Mouse (Mus musculus): ENCODE measurements around the gene Gm28308. TPM values are rescaled to one million over a fixed set of nuclear protein-coding genes. Genes with fewer than 3 reads are reported as not detected.

The Gm28308 gene
- polyA plus RNA-seq, 1 experiment: not detected

DNA sequence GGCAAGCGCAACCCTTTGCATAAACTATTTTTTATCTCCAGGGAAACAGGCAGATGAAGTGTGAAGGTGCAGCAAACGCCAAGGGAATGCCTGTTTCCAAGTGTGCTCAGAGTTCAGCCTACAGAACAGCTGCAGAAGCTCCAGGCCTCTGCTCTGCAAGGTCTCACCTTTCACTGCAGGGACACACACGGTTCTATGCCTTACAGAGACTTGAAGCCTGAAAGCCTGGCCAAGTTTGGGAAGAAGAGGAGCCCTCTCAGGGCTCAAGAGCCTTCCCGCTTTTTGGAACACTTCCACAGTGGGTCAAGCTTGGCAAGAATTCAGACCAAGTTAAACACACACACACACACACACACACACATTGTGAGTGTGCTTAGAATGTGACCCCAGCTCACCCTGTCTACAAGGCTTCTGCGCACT lies 24.0 kb downstream of the Gm28308 start:
- TF ChIP-seq TAL1 (IDR thresholded peaks at IDR 0.05; ENCODE audit: low read length) (no peak), GATA1 (IDR thresholded peaks at IDR 0.05; ENCODE audit: low read length) (no peak)
- peaks cover 4% of the 10 kb centered on the region for H3K4me1 ChIP-seq (ENCODE audit: control insufficient read depth)
- H3K4me3 ChIP-seq (replicated peaks): no peak overlapping the region
- peaks cover 99% of the 10 kb centered on the region for H3K27me3 ChIP-seq (ENCODE audit: control insufficient read depth)
- peaks cover 3% of the 10 kb centered on the region; the same call in 1 of the 2 replicates for H3K9me3 ChIP-seq (ENCODE audit: control insufficient read depth, low read length)
- no peaks in the 10 kb centered on the region for H3K36me3 ChIP-seq (ENCODE audit: control insufficient read depth)

GRCm38 (mm10) chr6:52186500-52186899 lies 26.6 kb downstream of the Gm28308 start:
- TF ChIP-seq TAL1 (IDR thresholded peaks at IDR 0.05; ENCODE audit: low read length): no peak
- TF ChIP-seq GATA1 (IDR thresholded peaks at IDR 0.05; ENCODE audit: low read length): no peak
- no peak overlapping the region for H3K4me3 ChIP-seq (replicated peaks)
- H3K4me1 ChIP-seq (ENCODE audit: control insufficient read depth): no peaks in the 10 kb centered on the region
- peaks cover 88% of the 10 kb centered on the region for H3K27me3 ChIP-seq (ENCODE audit: control insufficient read depth)
- H3K36me3 ChIP-seq (ENCODE audit: control insufficient read depth): no peaks in the 10 kb centered on the region
- H3K9me3 ChIP-seq (ENCODE audit: control insufficient read depth, low read length): no peaks in the 10 kb centered on the region

GRCm38 (mm10) chr6:52185834-52186233 lies 27.3 kb downstream of the Gm28308 start:
- H3K4me3 ChIP-seq (replicated peaks): no peak overlapping the region
- TF ChIP-seq TAL1 (IDR thresholded peaks at IDR 0.05; ENCODE audit: low read length): no peak
- TF ChIP-seq GATA1 (IDR thresholded peaks at IDR 0.05; ENCODE audit: low read length): no peak
- no peaks in the 10 kb centered on the region for H3K9me3 ChIP-seq (ENCODE audit: control insufficient read depth, low read length)
- no peaks in the 10 kb centered on the region for H3K4me1 ChIP-seq (ENCODE audit: control insufficient read depth)
- H3K27me3 ChIP-seq (ENCODE audit: control insufficient read depth): peaks cover 87% of the 10 kb centered on the region
- no peaks in the 10 kb centered on the region for H3K36me3 ChIP-seq (ENCODE audit: control insufficient read depth)

DNA sequence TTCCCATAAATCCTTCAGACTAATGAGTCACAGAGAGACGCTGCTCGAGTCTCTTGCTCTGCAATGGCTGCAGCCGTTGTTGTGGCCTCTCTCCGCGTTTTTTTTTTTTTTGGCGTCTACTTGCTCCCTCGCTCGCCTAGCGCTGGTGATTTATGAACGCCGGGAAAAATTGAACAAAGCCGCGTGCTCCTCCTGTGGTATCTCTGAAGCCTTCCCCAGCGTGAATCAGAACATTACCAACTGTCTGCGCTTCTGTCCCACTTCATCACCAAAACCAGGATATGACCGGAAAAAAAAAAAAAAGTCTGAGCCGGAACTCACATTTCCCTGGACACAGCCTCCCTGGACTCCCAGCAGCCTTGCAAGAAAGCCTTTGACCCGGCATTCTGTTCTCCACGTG lies 27.9 kb downstream of the Gm28308 start:
- Histone ChIP-seq H3K4me1 (ENCODE audit: control insufficient read depth) (no peaks in the 10 kb centered on the region), H3K9me3 (ENCODE audit: control insufficient read depth, low read length) (no peaks in the 10 kb centered on the region), H3K36me3 (ENCODE audit: control insufficient read depth) (no peaks in the 10 kb centered on the region), H3K4me3 (replicated peaks) (no peak overlapping the region), H3K27me3 (ENCODE audit: control insufficient read depth) (peaks cover 87% of the 10 kb centered on the region)
- no peak for TF ChIP-seq GATA1 (IDR thresholded peaks at IDR 0.05; ENCODE audit: low read length)
- no peak for TF ChIP-seq TAL1 (IDR thresholded peaks at IDR 0.05; ENCODE audit: low read length)

DNA sequence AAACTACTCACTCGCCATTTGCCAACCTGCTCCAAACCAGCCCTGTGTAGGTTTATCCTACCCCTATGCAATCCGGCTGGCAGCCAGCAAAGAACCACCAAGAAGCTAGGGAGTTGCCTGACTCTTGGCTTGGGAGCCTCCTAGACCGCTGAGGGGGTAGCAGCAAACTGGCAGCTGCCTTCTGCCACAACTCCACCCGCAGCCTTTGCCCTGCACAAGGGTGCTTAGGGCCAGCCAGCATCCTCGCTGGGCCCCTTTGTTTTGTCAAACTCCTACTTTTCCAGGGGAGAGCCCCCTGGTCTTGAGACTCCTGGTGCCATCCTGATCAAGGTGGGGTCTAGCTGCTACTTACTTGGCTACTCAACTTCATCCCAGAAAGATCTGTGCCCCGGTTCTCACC lies 28.5 kb downstream of the Gm28308 start:
- TF ChIP-seq TAL1 (IDR thresholded peaks at IDR 0.05; ENCODE audit: low read length) (no peak), GATA1 (IDR thresholded peaks at IDR 0.05; ENCODE audit: low read length) (no peak)
- peaks cover 87% of the 10 kb centered on the region for H3K27me3 ChIP-seq (ENCODE audit: control insufficient read depth)
- no peak overlapping the region for H3K4me3 ChIP-seq (replicated peaks)

DNA sequence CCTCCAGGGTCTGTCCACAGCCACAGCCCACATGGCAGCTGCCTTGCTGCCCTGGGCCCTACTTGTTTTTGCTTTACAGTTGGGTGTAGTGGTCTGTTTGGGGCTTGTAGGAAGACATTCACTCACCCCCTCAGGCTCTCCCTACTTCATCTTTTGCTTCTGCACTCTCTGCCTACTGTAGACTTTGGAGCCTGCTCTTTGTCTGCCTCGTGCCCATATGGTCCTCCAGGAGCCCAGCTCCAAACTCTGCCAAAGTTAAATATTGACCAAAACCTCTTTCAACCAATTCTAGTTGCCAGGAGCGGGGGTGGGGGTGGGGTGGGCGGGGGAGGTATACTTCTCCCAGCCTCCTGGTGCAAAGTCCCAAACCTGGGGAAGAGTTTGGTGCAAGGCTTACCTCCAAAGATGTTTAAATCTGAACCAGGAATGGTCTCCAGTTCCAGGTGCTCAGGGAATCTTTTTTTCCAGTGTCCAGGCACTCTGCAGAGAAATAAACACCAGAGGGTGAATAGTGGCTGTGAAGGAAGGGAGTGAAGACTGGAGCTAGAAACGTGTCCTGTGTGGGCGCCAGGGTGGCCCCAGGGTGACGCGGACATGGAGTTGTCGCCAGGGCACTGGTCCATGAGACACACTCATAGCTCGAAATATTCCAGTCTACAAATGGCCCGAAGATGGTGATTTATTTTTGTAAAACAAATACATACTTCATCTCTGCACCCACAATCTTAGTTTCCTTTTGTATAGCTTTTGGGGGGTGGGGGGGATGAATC lies 29.6 kb downstream of the Gm28308 start:
- peaks cover 87% of the 10 kb centered on the region for H3K27me3 ChIP-seq (ENCODE audit: control insufficient read depth)

More for the DNA sequence above, 28.5 kb downstream of the Gm28308 start:
- Histone ChIP-seq H3K36me3 (ENCODE audit: control insufficient read depth) (no peaks in the 10 kb centered on the region), H3K4me1 (ENCODE audit: control insufficient read depth) (no peaks in the 10 kb centered on the region), H3K9me3 (ENCODE audit: control insufficient read depth, low read length) (no peaks in the 10 kb centered on the region)

DNA sequence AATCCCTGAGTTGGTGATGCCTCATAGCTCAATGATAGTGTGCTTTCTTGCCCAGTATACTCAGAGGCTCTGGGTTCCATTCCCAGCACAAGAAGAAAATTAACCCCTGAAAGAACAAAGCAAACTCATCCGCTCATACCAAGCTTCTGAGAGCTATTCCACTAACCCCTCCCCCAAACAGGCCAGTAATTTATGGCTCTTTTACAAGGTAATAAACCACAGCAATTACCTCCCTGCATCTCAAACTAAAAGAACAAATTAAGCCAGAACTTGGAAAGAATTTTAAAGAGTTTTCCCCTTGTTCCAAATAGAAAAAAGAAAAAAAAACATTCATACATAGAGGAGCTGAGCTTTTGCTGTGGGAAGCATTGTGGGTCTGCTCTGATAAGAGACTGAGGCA lies 30.3 kb downstream of the Gm28308 start:
- Histone ChIP-seq H3K36me3 (ENCODE audit: control insufficient read depth) (no peaks in the 10 kb centered on the region), H3K4me1 (ENCODE audit: control insufficient read depth) (no peaks in the 10 kb centered on the region), H3K9me3 (ENCODE audit: control insufficient read depth, low read length) (no peaks in the 10 kb centered on the region), H3K4me3 (replicated peaks) (no peak overlapping the region), H3K27me3 (ENCODE audit: control insufficient read depth) (peaks cover 87% of the 10 kb centered on the region)
- TF ChIP-seq GATA1 (IDR thresholded peaks at IDR 0.05; ENCODE audit: low read length) (no peak), TAL1 (IDR thresholded peaks at IDR 0.05; ENCODE audit: low read length) (no peak)

More for the DNA sequence above, 29.6 kb downstream of the Gm28308 start:
- Histone ChIP-seq H3K4me1 (ENCODE audit: control insufficient read depth) (no peaks in the 10 kb centered on the region), H3K36me3 (ENCODE audit: control insufficient read depth) (no peaks in the 10 kb centered on the region), H3K9me3 (ENCODE audit: control insufficient read depth, low read length) (no peaks in the 10 kb centered on the region), H3K4me3 (replicated peaks) (no peak overlapping the region)
- no peak for TF ChIP-seq TAL1 (IDR thresholded peaks at IDR 0.05; ENCODE audit: low read length)
- no peak for TF ChIP-seq GATA1 (IDR thresholded peaks at IDR 0.05; ENCODE audit: low read length)

GRCm38 (mm10) chr6:52182030-52182429 lies 31.1 kb downstream of the Gm28308 start:
- TF ChIP-seq TAL1 (IDR thresholded peaks at IDR 0.05; ENCODE audit: low read length) (no peak), GATA1 (IDR thresholded peaks at IDR 0.05; ENCODE audit: low read length) (no peak)
- Histone ChIP-seq H3K36me3 (ENCODE audit: control insufficient read depth) (no peaks in the 10 kb centered on the region), H3K4me3 (replicated peaks) (no peak overlapping the region), H3K9me3 (ENCODE audit: control insufficient read depth, low read length) (peaks cover 2% of the 10 kb centered on the region; the same call in 1 of the 2 replicates), H3K27me3 (ENCODE audit: control insufficient read depth) (peaks cover 87% of the 10 kb centered on the region), H3K4me1 (ENCODE audit: control insufficient read depth) (no peaks in the 10 kb centered on the region)

DNA sequence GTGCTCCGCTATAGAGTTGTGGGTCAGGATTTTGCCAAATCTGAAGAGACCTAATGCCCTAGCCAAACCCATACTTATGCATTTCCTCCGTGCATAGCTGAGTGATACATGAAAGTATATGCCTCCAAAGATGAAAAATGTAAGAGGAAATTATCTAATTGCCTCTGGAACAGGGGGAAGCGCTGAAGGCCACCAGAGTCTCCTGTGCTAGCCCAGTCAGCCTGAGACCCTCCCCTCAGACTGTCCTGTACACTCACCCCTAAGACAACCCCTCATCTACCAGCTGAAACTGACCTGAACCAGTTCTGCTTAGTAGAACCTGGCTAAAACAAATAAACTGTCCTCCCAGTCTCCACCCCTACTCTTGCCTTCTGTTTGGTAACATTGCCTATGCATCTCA lies 32.4 kb downstream of the Gm28308 start:
- no peaks in the 10 kb centered on the region for H3K36me3 ChIP-seq (ENCODE audit: control insufficient read depth)
- H3K4me1 ChIP-seq (ENCODE audit: control insufficient read depth): no peaks in the 10 kb centered on the region
- no peak overlapping the region for H3K4me3 ChIP-seq (replicated peaks)
- H3K9me3 ChIP-seq (ENCODE audit: control insufficient read depth, low read length): peaks cover 2% of the 10 kb centered on the region; the same call in 1 of the 2 replicates
- H3K27me3 ChIP-seq (ENCODE audit: control insufficient read depth): peaks cover 87% of the 10 kb centered on the region
- TF ChIP-seq TAL1 (IDR thresholded peaks at IDR 0.05; ENCODE audit: low read length) (no peak), GATA1 (IDR thresholded peaks at IDR 0.05; ENCODE audit: low read length) (no peak)
